Mouse (Mus musculus): Measurements from ENCODE around the gene Tril.

DNA sequence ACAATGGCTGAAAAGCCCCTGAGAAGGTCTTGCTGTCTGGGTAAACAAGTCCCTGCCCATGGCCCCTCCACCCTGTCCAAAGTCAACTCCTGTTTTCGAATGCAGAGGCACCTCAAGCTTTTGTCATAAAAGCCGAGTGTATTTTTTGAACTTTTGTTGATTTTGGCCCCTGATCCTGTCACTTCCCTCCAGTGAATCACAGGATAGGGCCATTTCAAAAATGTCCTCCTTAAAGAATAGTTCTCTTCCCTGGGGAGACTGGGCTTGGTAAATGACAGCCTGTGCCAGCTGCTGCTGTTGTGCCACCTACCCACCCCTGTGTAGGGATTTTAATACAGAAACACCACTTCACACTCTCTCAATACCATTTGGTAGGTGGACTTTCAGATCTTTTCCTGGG is 42.4 kb upstream of the Tril start:
- TF ChIP-seq CTCF (IDR thresholded peaks at IDR 0.05; ENCODE audit: low read depth, low read length) = no peak
- TF ChIP-seq POLR2A (IDR thresholded peaks at IDR 0.05; ENCODE audit: borderline replicate concordance, low read depth, low read length) = no peak
